Mouse (Mus musculus): ENCODE measurements around the gene P4hb. TPM values are rescaled to one million over a fixed set of nuclear protein-coding genes. Genes with fewer than 3 reads are reported as not detected.
A peak's percentile ranks its signal among the peaks of the same experiment; 100 is the strongest.

The P4hb gene
- total and polyA plus RNA-seq, 3 experiments, result 563 to 1,152 (median 625) TPM

- no peak overlapping the region for H3K27ac ChIP-seq (ENCODE audit: control insufficient read depth, low read depth, low read length)
- peaks cover 4 to 22% of the 10 kb centered on the region in 2 experiments; a peak in 3 of 4 replicates for H3K36me3 ChIP-seq (ENCODE audit: control insufficient read depth in 1 of 2, insufficient read depth in 2 of 2, low read length in 2 of 2)
- peaks cover 10 to 20% of the 10 kb centered on the region in 2 experiments for H3K4me1 ChIP-seq (ENCODE audit: control insufficient read depth in 1 of 2, insufficient read depth in 2 of 2, low read length in 2 of 2)
- H3K27me3 ChIP-seq (ENCODE audit: control insufficient read depth in 1 of 2, insufficient read depth in 2 of 2, low read length in 2 of 2), result no peaks in the 10 kb centered on the region
- no peaks in the 10 kb centered on the region for H3K9me3 ChIP-seq (replicated peaks; ENCODE audit: insufficient read depth, low read length)
- no peak for DNase-seq (ENCODE audit: low read depth, low spot score)
- no peak overlapping the region for H3K9ac ChIP-seq (ENCODE audit: control insufficient read depth, low read depth, low read length, poor library complexity, severe bottlenecking)
- no peak overlapping the region for H3K4me3 ChIP-seq (ENCODE audit: control insufficient read depth in 1 of 2, insufficient read depth in 1 of 2, low read depth in 2 of 2, low read length in 2 of 2)
- no peak for TF ChIP-seq MAZ (IDR thresholded peaks at IDR 0.05; ENCODE audit: low read depth, low read length)
- peak in 1 of 2 experiments; percentile 4; a peak in 1 of 4 replicates for TF ChIP-seq POLR2A (IDR thresholded peaks at IDR 0.05; ENCODE audit: control insufficient read depth in 1 of 2, insufficient read depth in 1 of 2, low read depth in 1 of 2, low read length in 2 of 2, poor library complexity in 1 of 2)
- peaks cover 48% of the 10 kb centered on the region for H3K79me2 ChIP-seq (ENCODE audit: control insufficient read depth, insufficient read depth, low read length, poor library complexity)
Measured at GRCm38 (mm10) chr11:120578024-120578693, 5.1 kb upstream of the P4hb start.

- Histone ChIP-seq H3K27me3 (ENCODE audit: control insufficient read depth in 1 of 2, insufficient read depth in 2 of 2, low read length in 2 of 2) (no peaks in the 10 kb centered on the region), H3K9ac (ENCODE audit: control insufficient read depth, low read depth, low read length, poor library complexity, severe bottlenecking) (no peak overlapping the region), H3K36me3 (ENCODE audit: control insufficient read depth in 1 of 2, insufficient read depth in 2 of 2, low read length in 2 of 2) (peaks cover 4 to 22% of the 10 kb centered on the region in 2 experiments; a peak in 3 of 4 replicates), H3K27ac (ENCODE audit: control insufficient read depth, low read depth, low read length) (no peak overlapping the region), H3K79me2 (ENCODE audit: control insufficient read depth, insufficient read depth, low read length, poor library complexity) (peaks cover 50% of the 10 kb centered on the region), H3K4me1 (ENCODE audit: control insufficient read depth in 1 of 2, insufficient read depth in 2 of 2, low read length in 2 of 2) (peaks cover 8 to 18% of the 10 kb centered on the region in 2 experiments), H3K9me3 (replicated peaks; ENCODE audit: insufficient read depth, low read length) (no peaks in the 10 kb centered on the region), H3K4me3 (ENCODE audit: control insufficient read depth in 1 of 2, insufficient read depth in 1 of 2, low read depth in 2 of 2, low read length in 2 of 2) (no peak overlapping the region)
- peak; percentile 80 for DNase-seq (ENCODE audit: low read depth, low spot score)
- peak; percentile 69 for TF ChIP-seq POLR2AphosphoS2 (IDR thresholded peaks at IDR 0.05; ENCODE audit: low read length)
- TF ChIP-seq GABPA (IDR thresholded peaks at IDR 0.05; ENCODE audit: low read depth, low read length), result no peak
- no peak for TF ChIP-seq JUND (IDR thresholded peaks at IDR 0.05; ENCODE audit: low read depth, low read length)
- TF ChIP-seq MAFK (IDR thresholded peaks at IDR 0.05; ENCODE audit: borderline replicate concordance, low read depth, low read length), result 0 out of 2 replicates have a peak, but pooled peaks have one; percentile 43
- no peak for TF ChIP-seq ELF1 (IDR thresholded peaks at IDR 0.05; ENCODE audit: low read depth, low read length)
- TF ChIP-seq TCF12 (IDR thresholded peaks at IDR 0.05; ENCODE audit: low read depth, low read length), result no peak
- 0 out of 4 replicates have a peak, but pooled peaks of 1 of the 2 experiments have one; percentile 22 for TF ChIP-seq POLR2A (IDR thresholded peaks at IDR 0.05; ENCODE audit: control insufficient read depth in 1 of 2, insufficient read depth in 1 of 2, low read depth in 1 of 2, low read length in 2 of 2, poor library complexity in 1 of 2)
- TF ChIP-seq SMC3 (IDR thresholded peaks at IDR 0.05; ENCODE audit: low read depth, low read length), result peak; percentile 74
- TF ChIP-seq BHLHE40 (IDR thresholded peaks at IDR 0.05; ENCODE audit: borderline replicate concordance, low read depth, low read length), result peak; percentile 26; the same call in 1 of the 2 replicates
- no peak for TF ChIP-seq TAL1 (IDR thresholded peaks at IDR 0.05; ENCODE audit: low read length)
- 0 out of 2 replicates have a peak, but pooled peaks have one; percentile 37 for TF ChIP-seq NELFE (IDR thresholded peaks at IDR 0.05; ENCODE audit: low read depth, low read length)
- TF ChIP-seq MAZ (IDR thresholded peaks at IDR 0.05; ENCODE audit: low read depth, low read length), result no peak
- 0 out of 2 replicates have a peak, but pooled peaks have one; percentile 54 for TF ChIP-seq MYC (IDR thresholded peaks at IDR 0.05; ENCODE audit: low read depth, low read length)
- TF ChIP-seq HCFC1 (IDR thresholded peaks at IDR 0.05; ENCODE audit: low read depth, low read length), result 0 out of 2 replicates have a peak, but pooled peaks have one; percentile 26
- TF ChIP-seq E2F4 (IDR thresholded peaks at IDR 0.05; ENCODE audit: borderline replicate concordance, low read depth, low read length), result peak; percentile 53; the same call in 1 of the 2 replicates
- no peak for TF ChIP-seq CHD1 (IDR thresholded peaks at IDR 0.05; ENCODE audit: low read depth, low read length)
- TF ChIP-seq GATA1 (IDR thresholded peaks at IDR 0.05; ENCODE audit: low read depth, low read length), result no peak
- peak; percentile 70; the same call in 1 of the 2 replicates for TF ChIP-seq SIN3A (IDR thresholded peaks at IDR 0.05; ENCODE audit: low read length)
- no peak for TF ChIP-seq MAX (IDR thresholded peaks at IDR 0.05; ENCODE audit: low read length)
- peak; percentile 28 to 70 (median 51); a peak in 5 of 6 replicates for TF ChIP-seq CTCF (IDR thresholded peaks at IDR 0.05 in 2 of 3, conservative IDR thresholded peaks at IDR 0.05 in 1 of 3; ENCODE audit: control insufficient read depth in 1 of 3, insufficient read depth in 1 of 3, low read depth in 2 of 3, low read length in 3 of 3, poor library complexity in 1 of 3, severe bottlenecking in 1 of 3)
- no peak for TF ChIP-seq MYB (IDR thresholded peaks at IDR 0.05; ENCODE audit: low read depth, low read length)
- TF ChIP-seq CHD2 (IDR thresholded peaks at IDR 0.05; ENCODE audit: low read length), result no peak; the same call in 1 of the 2 replicates
- TF ChIP-seq USF1 (IDR thresholded peaks at IDR 0.05; ENCODE audit: low read depth, low read length), result 0 out of 2 replicates have a peak, but pooled peaks have one; percentile 10
- no peak for TF ChIP-seq EP300 (IDR thresholded peaks at IDR 0.05; ENCODE audit: low read depth in 1 of 2, low read length in 2 of 2)
- no peak for TF ChIP-seq ZKSCAN1 (IDR thresholded peaks at IDR 0.05; ENCODE audit: low read depth, low read length)
- no peak for TF ChIP-seq USF2 (IDR thresholded peaks at IDR 0.05; ENCODE audit: borderline replicate concordance in 1 of 2, insufficient read depth in 1 of 2, low read depth in 1 of 2, low read length in 2 of 2)
- no peak for TF ChIP-seq TBP (IDR thresholded peaks at IDR 0.05; ENCODE audit: low read depth, low read length)
Measured at GRCm38 (mm10) chr11:120577211-120578023, 4.4 kb upstream of the P4hb start.
